Mouse (Mus musculus): ENCODE data around the gene Ank3.

Ank3 gene

GRCm38 (mm10) chr10:70045722-70046121, 647.1 kb downstream of the Ank3 start:
- no peak for DNase-seq (ENCODE audit: low read depth, low spot score)

GRCm38 (mm10) chr10:70049771-70050170, 651.2 kb downstream of the Ank3 start:
- DNase-seq (ENCODE audit: low read depth, low spot score), result no peak

- DNase-seq (ENCODE audit: low read depth, low spot score), result no peak
Measured at GRCm38 (mm10) chr10:70055291-70055690, 656.7 kb downstream of the Ank3 start.

GRCm38 (mm10) chr10:70057064-70057463, 658.5 kb downstream of the Ank3 start:
- no peak for DNase-seq (ENCODE audit: low read depth, low spot score)

- DNase-seq (ENCODE audit: low read depth, low spot score), result no peak
Measured at GRCm38 (mm10) chr10:70060021-70060688, 661.6 kb downstream of the Ank3 start.

GRCm38 (mm10) chr10:70060689-70061081, 662.1 kb downstream of the Ank3 start:
- no peak for DNase-seq (ENCODE audit: low read depth, low spot score)

GRCm38 (mm10) chr10:70063881-70064555, 665.4 kb downstream of the Ank3 start:
- no peak for DNase-seq (ENCODE audit: low read depth, low spot score)

GRCm38 (mm10) chr10:70065191-70065590, 666.6 kb downstream of the Ank3 start:
- no peak for DNase-seq (ENCODE audit: low read depth, low spot score)

GRCm38 (mm10) chr10:70066497-70067168, 668.1 kb downstream of the Ank3 start:
- no peak for DNase-seq (ENCODE audit: low read depth, low spot score)

- no peak for DNase-seq (ENCODE audit: low read depth, low spot score)
Measured at GRCm38 (mm10) chr10:70067169-70068115, 668.9 kb downstream of the Ank3 start.

- DNase-seq (ENCODE audit: low read depth, low spot score), result no peak
Measured at GRCm38 (mm10) chr10:70069321-70069720, 670.7 kb downstream of the Ank3 start.

GRCm38 (mm10) chr10:70071334-70071733, 672.8 kb downstream of the Ank3 start:
- DNase-seq (ENCODE audit: low read depth, low spot score), result no peak

Measured in CD4-positive helper T cell, adult 2 months (primary cell).